Mouse (Mus musculus) MEL (cell line): ENCODE measurements at regions not wholly inside any gene's neighbourhood (a gene's known extent, or its start where the extent isn't known, plus 50 kb on each side); places are given as distances from the start of the nearest gene placed in this dataset.

Source experiments
- DNase-seq: peaks from one replicate; pipeline ENCODE4 v3.0.0; 2011; ENCODE audit warnings: low read depth, low spot score
- H3K27ac ChIP-seq: 2 replicates; pipeline ENCODE4 v1.5.1; 2012; ENCODE audit warnings: low read depth, mild to moderate bottlenecking, control low read depth, low read length, moderate library complexity; ENCODE audit not compliant: control insufficient read depth
- H3K27me3 ChIP-seq, 2 experiments: fragments of 150-350 bp in 1 of 2; sonication (generic) in 1 of 2; 2 replicates each; pipeline ENCODE4 v1.6.1; 2012; ENCODE audit warnings: low read length in 2 of 2, mild to moderate bottlenecking in 2 of 2, improper control_type of control experiment in 1 of 2, moderate library complexity in 1 of 2; ENCODE audit not compliant: insufficient read depth in 2 of 2, control insufficient read depth in 1 of 2
- H3K36me3 ChIP-seq, 2 experiments: 2 replicates each; pipeline ENCODE4 v1.6.1; 2012 to 2014; ENCODE audit warnings: low read length in 2 of 2, improper control_type of control experiment in 1 of 2, inconsistent platforms in 1 of 2, mild to moderate bottlenecking in 1 of 2; ENCODE audit not compliant: insufficient read depth in 2 of 2, control insufficient read depth in 1 of 2
- H3K4me1 ChIP-seq, 2 experiments: fragments of 150-350 bp in 1 of 2; sonication (generic) in 1 of 2; 2 replicates each; pipeline ENCODE4 v1.6.1; 2012; ENCODE audit warnings: low read length in 2 of 2, improper control_type of control experiment in 1 of 2, mild to moderate bottlenecking in 1 of 2; ENCODE audit not compliant: insufficient read depth in 2 of 2, control insufficient read depth in 1 of 2
- H3K4me3 ChIP-seq, 2 experiments: fragments of 150-350 bp in 1 of 2; sonication (generic) in 1 of 2; 2 replicates each; pipeline ENCODE4 v1.5.1; 2012; ENCODE audit warnings: low read depth in 2 of 2, low read length in 2 of 2, mild to moderate bottlenecking in 2 of 2, moderate library complexity in 2 of 2, control low read depth in 1 of 2, improper control_type of control experiment in 1 of 2; ENCODE audit not compliant: control insufficient read depth in 1 of 2, insufficient read depth in 1 of 2
- H3K79me2 ChIP-seq: 2 replicates; pipeline ENCODE4 v1.6.1; 2012; ENCODE audit warnings: mild to moderate bottlenecking, low read length, moderate library complexity; ENCODE audit not compliant: control insufficient read depth, poor library complexity, insufficient read depth
- H3K9ac ChIP-seq: 2 replicates; pipeline ENCODE4 v1.6.1; 2012; ENCODE audit warnings: low read depth, mild to moderate bottlenecking, control low read depth, low read length, moderate library complexity; ENCODE audit not compliant: control insufficient read depth, poor library complexity, severe bottlenecking
- H3K9me3 ChIP-seq: fragments of 150-350 bp; sonication (generic); replicated peaks from 2 replicates; pipeline ENCODE4 v1.6.1; 2012; ENCODE audit warnings: mild to moderate bottlenecking, low read length, improper control_type of control experiment, moderate library complexity; ENCODE audit not compliant: insufficient read depth
- BHLHE40 ChIP-seq: IDR thresholded peaks from 2 replicates; pipeline ENCODE4 v1.6.1; 2012; ENCODE audit warnings: low read depth, mild to moderate bottlenecking, inconsistent platforms, low read length, improper control_type of control experiment, borderline replicate concordance
- CHD2 ChIP-seq: IDR thresholded peaks from 2 replicates; pipeline ENCODE4 v1.6.1; 2011; ENCODE audit warnings: low read length, improper control_type of control experiment
- ELF1 ChIP-seq: IDR thresholded peaks from 2 replicates; pipeline ENCODE4 v1.6.1; 2014; ENCODE audit warnings: low read depth, mild to moderate bottlenecking, inconsistent platforms, low read length, improper control_type of control experiment, moderate library complexity
- GABPA ChIP-seq: IDR thresholded peaks from 2 replicates; pipeline ENCODE4 v1.6.1; 2012; ENCODE audit warnings: low read depth, mild to moderate bottlenecking, inconsistent platforms, low read length, improper control_type of control experiment, moderate library complexity
- HCFC1 ChIP-seq: IDR thresholded peaks from 2 replicates; pipeline ENCODE4 v1.6.1; 2012; ENCODE audit warnings: low read depth, mild to moderate bottlenecking, inconsistent platforms, low read length, improper control_type of control experiment, moderate library complexity
- JUND ChIP-seq: IDR thresholded peaks from 2 replicates; pipeline ENCODE4 v1.6.1; 2011; ENCODE audit warnings: low read depth, mild to moderate bottlenecking, improper control_type of control experiment, low read length
- KAT2A ChIP-seq: conservative IDR thresholded peaks from 2 replicates; pipeline ENCODE4 v1.6.1; 2012; ENCODE audit warnings: low read depth, low read length, improper control_type of control experiment, inconsistent platforms
- MAX ChIP-seq: IDR thresholded peaks from 2 replicates; pipeline ENCODE4 v1.6.1; 2011; ENCODE audit warnings: low read length, improper control_type of control experiment
- MEF2A ChIP-seq: IDR thresholded peaks from 2 replicates; pipeline ENCODE4 v1.6.1; 2014; ENCODE audit warnings: low read depth, mild to moderate bottlenecking, inconsistent platforms, low read length, improper control_type of control experiment; ENCODE audit not compliant: poor library complexity, insufficient replicate concordance, severe bottlenecking; ENCODE audit errors: extremely low read depth
- MYC ChIP-seq: IDR thresholded peaks from 2 replicates; pipeline ENCODE4 v1.6.1; 2011; ENCODE audit warnings: low read depth, mild to moderate bottlenecking, low read length, improper control_type of control experiment, moderate library complexity
- NELFE ChIP-seq: IDR thresholded peaks from 2 replicates; pipeline ENCODE4 v1.6.1; 2011; ENCODE audit warnings: low read depth, low read length, improper control_type of control experiment
- NRF1 ChIP-seq: IDR thresholded peaks from 2 replicates; pipeline ENCODE4 v1.6.1; 2014; ENCODE audit warnings: low read depth, mild to moderate bottlenecking, inconsistent platforms, low read length, improper control_type of control experiment, moderate library complexity; ENCODE audit not compliant: poor library complexity, insufficient read depth, severe bottlenecking
- RCOR1 ChIP-seq: IDR thresholded peaks from 2 replicates; pipeline ENCODE4 v1.6.1; 2012; ENCODE audit warnings: low read depth, mild to moderate bottlenecking, inconsistent platforms, low read length, improper control_type of control experiment
- TBP ChIP-seq: IDR thresholded peaks from 2 replicates; pipeline ENCODE4 v1.8.0; 2011; ENCODE audit warnings: low read depth, low read length, improper control_type of control experiment
- UBTF ChIP-seq: IDR thresholded peaks from 2 replicates; pipeline ENCODE4 v1.6.1; 2012; ENCODE audit warnings: low read depth, mild to moderate bottlenecking, inconsistent platforms, low read length, improper control_type of control experiment, moderate library complexity, borderline replicate concordance; ENCODE audit not compliant: insufficient read depth
- ZMIZ1 ChIP-seq: IDR thresholded peaks from 2 replicates; pipeline ENCODE4 v1.6.1; 2012; ENCODE audit warnings: low read depth, mild to moderate bottlenecking, inconsistent platforms, low read length, improper control_type of control experiment, moderate library complexity

DNA sequence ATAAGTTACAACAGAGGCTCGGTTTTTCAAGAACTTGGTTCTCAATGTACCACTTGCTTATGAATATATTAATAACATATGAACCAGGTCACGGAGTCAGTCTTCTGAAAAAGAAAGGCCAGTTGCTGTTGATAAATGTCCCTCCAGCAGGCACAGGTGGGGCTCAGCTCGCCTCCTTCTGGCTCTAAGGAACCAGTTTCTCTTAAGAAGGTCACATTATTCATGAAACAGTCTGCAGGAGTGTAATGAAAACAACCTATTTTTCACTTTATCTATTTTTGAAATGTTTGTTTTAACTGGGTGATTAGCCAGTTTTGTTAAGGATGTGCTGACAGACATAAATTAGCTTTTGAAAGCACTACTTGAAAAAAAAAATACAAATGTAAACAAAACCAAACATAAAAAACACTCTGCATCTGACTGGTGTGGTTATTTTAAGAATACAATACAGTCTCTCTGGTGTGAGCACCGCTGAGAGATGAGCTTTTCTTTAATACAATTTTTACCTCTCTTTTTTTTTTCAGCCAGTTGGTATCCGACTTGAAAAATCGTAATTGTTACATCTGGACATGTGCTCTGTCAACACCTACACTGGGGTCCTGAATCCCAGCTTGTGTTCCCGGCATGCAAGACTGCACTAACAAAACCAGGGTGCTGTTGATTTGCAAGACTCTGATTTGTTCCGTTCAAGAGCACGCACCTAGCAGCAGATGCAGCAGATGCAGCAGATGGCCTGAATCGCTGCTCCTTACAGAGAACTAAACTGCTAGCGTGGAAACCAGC lies 651.8 kb downstream of the Ntrk3 start:
- H3K4me3 ChIP-seq = no peak overlapping the region
- H3K79me2 ChIP-seq = no peaks in the 10 kb centered on the region
- no peaks in the 10 kb centered on the region for H3K9me3 ChIP-seq
- no peaks in the 10 kb centered on the region for H3K27me3 ChIP-seq
- TF ChIP-seq HCFC1 (no peak), ELF1 (no peak), NRF1 (no peak), RCOR1 (no peak), BHLHE40 (no peak), UBTF (no peak), GABPA (no peak), CHD2 (no peak), MEF2A (no peak), KAT2A (no peak), JUND (no peak), NELFE (no peak), MYC (no peak), MAX (no peak), TBP (no peak)
- H3K27ac ChIP-seq = no peak overlapping the region
- H3K4me1 ChIP-seq = no peaks in the 10 kb centered on the region
- DNase-seq = no peak
- no peak overlapping the region for H3K9ac ChIP-seq
- H3K36me3 ChIP-seq = no peaks in the 10 kb centered on the region

DNA sequence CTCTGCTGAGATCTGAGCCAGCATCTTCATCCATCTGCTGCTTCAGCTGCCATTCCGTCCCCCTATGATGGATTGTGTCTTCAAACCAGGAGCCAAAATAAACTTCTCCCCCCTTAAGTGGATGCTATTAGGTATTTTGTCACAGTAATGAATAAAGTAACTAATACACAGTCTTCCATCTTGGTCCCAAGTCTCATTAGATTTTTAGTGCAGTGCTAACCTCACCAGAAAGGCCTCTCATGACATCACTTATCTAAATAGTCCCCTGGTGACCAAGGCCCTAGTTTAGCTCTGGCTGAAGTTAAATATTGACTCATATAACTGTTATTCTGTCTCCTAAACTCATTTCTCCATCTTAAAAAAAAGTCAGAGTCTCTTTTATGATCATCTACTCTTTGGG lies 658.1 kb downstream of the Ntrk3 start:
- Histone ChIP-seq H3K9me3 (no peaks in the 10 kb centered on the region), H3K27ac (no peak overlapping the region), H3K4me1 (no peaks in the 10 kb centered on the region), H3K4me3 (no peak overlapping the region), H3K27me3 (no peaks in the 10 kb centered on the region), H3K36me3 (no peaks in the 10 kb centered on the region), H3K9ac (no peak overlapping the region), H3K79me2 (no peaks in the 10 kb centered on the region)
- no peak for DNase-seq
- TF ChIP-seq ZMIZ1 (no peak), KAT2A (no peak), ELF1 (no peak), HCFC1 (no peak)
